Mouse (Mus musculus): ENCODE results near the gene Adamtsl1.
A peak's percentile ranks its signal among the peaks of the same experiment; 100 is the strongest.

Gene Adamtsl1

GRCm38 (mm10) chr4:85513792-85514191 lies at the start of gene Adamtsl1:
Adamtsl1 (plus strand) TSS chr4:85514172.
- no peak for DNase-seq (ENCODE audit: inconsistent ontology term)

- no peak for DNase-seq (ENCODE audit: inconsistent ontology term)
Observed at GRCm38 (mm10) chr4:85483586-85483985, 30.4 kb upstream of the Adamtsl1 start.

- DNase-seq (ENCODE audit: inconsistent ontology term) = no peak
Observed at GRCm38 (mm10) chr4:85486316-85486946, 27.5 kb upstream of the Adamtsl1 start.

- DNase-seq (ENCODE audit: inconsistent ontology term) = no peak
Observed at GRCm38 (mm10) chr4:85505718-85506117, 8.3 kb upstream of the Adamtsl1 start.

GRCm38 (mm10) chr4:85506976-85507375 lies 7.0 kb upstream of the Adamtsl1 start:
- no peak for DNase-seq (ENCODE audit: inconsistent ontology term)

- no peak for DNase-seq (ENCODE audit: inconsistent ontology term)
Observed at GRCm38 (mm10) chr4:85507491-85507890, 6.5 kb upstream of the Adamtsl1 start.

- DNase-seq (ENCODE audit: inconsistent ontology term) = peak; percentile 16
Observed at GRCm38 (mm10) chr4:85513288-85513687, 684 bp upstream of the Adamtsl1 start.

- DNase-seq (ENCODE audit: inconsistent ontology term) = peak; percentile 80
Observed at GRCm38 (mm10) chr4:85514205-85514681, 271 bp downstream of the Adamtsl1 start.

GRCm38 (mm10) chr4:85526966-85527566 lies 13.1 kb downstream of the Adamtsl1 start:
- no peak for DNase-seq (ENCODE audit: inconsistent ontology term)

GRCm38 (mm10) chr4:85529852-85530251 lies 15.9 kb downstream of the Adamtsl1 start:
- DNase-seq (ENCODE audit: inconsistent ontology term) = no peak

GRCm38 (mm10) chr4:85539677-85540076 lies 25.7 kb downstream of the Adamtsl1 start:
- DNase-seq (ENCODE audit: inconsistent ontology term) = no peak

GRCm38 (mm10) chr4:85543221-85543620 lies 29.2 kb downstream of the Adamtsl1 start:
- DNase-seq (ENCODE audit: inconsistent ontology term) = no peak

- DNase-seq (ENCODE audit: inconsistent ontology term) = peak; percentile 81
Observed at GRCm38 (mm10) chr4:85554696-85555095, 40.7 kb downstream of the Adamtsl1 start.

- peak; percentile 29 for DNase-seq (ENCODE audit: inconsistent ontology term)
Observed at GRCm38 (mm10) chr4:85559753-85560152, 45.8 kb downstream of the Adamtsl1 start.

GRCm38 (mm10) chr4:85585426-85585825 lies 71.5 kb downstream of the Adamtsl1 start:
- DNase-seq (ENCODE audit: inconsistent ontology term) = no peak

- no peak for DNase-seq (ENCODE audit: inconsistent ontology term)
Observed at GRCm38 (mm10) chr4:85588928-85589327, 75.0 kb downstream of the Adamtsl1 start.

GRCm38 (mm10) chr4:85591037-85591436 lies 77.1 kb downstream of the Adamtsl1 start:
- DNase-seq (ENCODE audit: inconsistent ontology term) = no peak

- DNase-seq (ENCODE audit: inconsistent ontology term) = no peak
Observed at GRCm38 (mm10) chr4:85594159-85594558, 80.2 kb downstream of the Adamtsl1 start.

- DNase-seq (ENCODE audit: inconsistent ontology term) = peak; percentile 94
Observed at GRCm38 (mm10) chr4:85613331-85613730, 99.4 kb downstream of the Adamtsl1 start.

- DNase-seq (ENCODE audit: inconsistent ontology term) = no peak
Observed at GRCm38 (mm10) chr4:85618746-85619145, 104.8 kb downstream of the Adamtsl1 start.

GRCm38 (mm10) chr4:85619261-85619660 lies 105.3 kb downstream of the Adamtsl1 start:
- DNase-seq (ENCODE audit: inconsistent ontology term) = no peak

GRCm38 (mm10) chr4:85629381-85629780 lies 115.4 kb downstream of the Adamtsl1 start:
- no peak for DNase-seq (ENCODE audit: inconsistent ontology term)

GRCm38 (mm10) chr4:85669271-85669670 lies 155.3 kb downstream of the Adamtsl1 start:
- no peak for DNase-seq (ENCODE audit: inconsistent ontology term)

Data from Muller cell, postnatal 12 days (primary cell).